Mouse (Mus musculus): Measurements from ENCODE around the gene Clrn3.

- TF ChIP-seq CTCF (IDR thresholded peaks at IDR 0.05; ENCODE audit: control insufficient read depth, insufficient read depth, low read length): no peak
- no peak for TF ChIP-seq POLR2A (IDR thresholded peaks at IDR 0.05; ENCODE audit: borderline replicate concordance, control insufficient read depth, low read depth, low read length)
These were observed 35.6 kb upstream of the Clrn3 start for GRCm38 (mm10) chr7:135564022-135564421.
